Comparison of ENCODE assay signal across 17 mouse cellular contexts in the genomic region with DNA sequence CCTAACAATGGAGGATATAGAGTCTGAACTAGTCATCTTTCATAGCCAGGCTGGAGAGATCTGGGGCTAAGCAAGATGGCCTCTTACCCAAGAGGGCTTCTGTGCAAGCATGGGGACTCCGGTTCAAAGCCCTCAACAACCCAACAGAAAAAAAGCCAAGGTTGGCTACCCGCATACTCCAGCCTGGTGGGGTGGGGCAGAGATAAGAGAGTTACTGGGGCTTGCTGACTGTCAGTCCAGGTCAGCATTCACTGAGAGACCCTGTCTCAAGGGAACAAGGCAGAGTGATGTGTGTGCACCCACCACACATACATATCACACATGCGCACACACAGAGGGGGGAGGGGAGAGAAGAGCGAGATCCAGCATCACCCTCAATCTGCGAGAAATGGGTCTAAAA. TPM values are rescaled to one million over a fixed set of nuclear protein-coding genes. Genes with fewer than 3 reads are reported as not detected.
"Had no signal": no experiment of that assay in that cellular context is flagged by ENCODE, and none has a peak within 500 bp of the region (broad histone marks: within the 10 kb centered on the region; RNA-seq: fewer than 3 reads in every experiment).

No protein-coding gene starts in this region.

- H3K9me3 ChIP-seq: intestine, embryonic 15.5 days; limb, embryonic 12.5 days; midbrain, embryonic 12.5 days had no signal

- H3K9ac ChIP-seq: intestine, embryonic 15.5 days; limb, embryonic 12.5 days; midbrain, embryonic 12.5 days had no signal

- ATAC-seq: intestine, embryonic 15.5 days; lung, postnatal 0 days; midbrain, embryonic 16.5 days had no signal

- H3K4me3 ChIP-seq: intestine, embryonic 15.5 days; layer of hippocampus, adult 2 months; limb, embryonic 12.5 days; midbrain, embryonic 12.5 days had no signal

- H3K27ac ChIP-seq: intestine, embryonic 15.5 days; layer of hippocampus, adult 2 months; limb, embryonic 12.5 days; midbrain, embryonic 12.5 days; stomach, postnatal 0 days had no signal

- H3K27me3 ChIP-seq: intestine, embryonic 15.5 days; limb, embryonic 12.5 days; midbrain, embryonic 12.5 days had no signal

- DNase-seq: kidney, adult 18-20 months; kidney, postnatal 10 days; kidney, postnatal 4 days; lung, adult 2 months; lung, postnatal 36 days; thymus, postnatal 25 days had no signal

- H3K4me2 ChIP-seq: intestine, embryonic 15.5 days; limb, embryonic 12.5 days; midbrain, embryonic 12.5 days had no signal

RNA-seq across cellular contexts. Expression of gene Accsl, which starts 51.2 kb away (rescaled TPM):
- total RNA-seq: liver, adult 2 months; megakaryocyte, adult 5-6 weeks; neutrophil, adult 5-6 weeks had no signal
- polyA plus RNA-seq: intestine, embryonic 15.5 days; kidney, embryonic 14.5 days; limb, embryonic 12.5 days; liver, adult 2 months; lung, adult 2 months; lung, postnatal 0 days; stomach, postnatal 0 days had no signal
